Mouse (Mus musculus) forebrain, embryonic 10.5 days (tissue): Measurements from ENCODE around the gene Sars. TPM values are rescaled to one million over a fixed set of nuclear protein-coding genes. Genes with fewer than 3 reads are reported as not detected.

ENCODE experiments used
- DNase-seq: peaks from one replicate; pipeline ENCODE4 v3.0.0-alpha.2; 2017; ENCODE audit warnings: low spot score; ENCODE audit errors: extremely low spot score
- H3K27ac ChIP-seq: fragments of 300-500 bp; sonication (generic); 2 replicates; pipeline ENCODE4 v1.5.1; 2016; ENCODE audit warnings: mild to moderate bottlenecking
- H3K27me3 ChIP-seq: fragments of 300-500 bp; sonication (generic); 2 replicates; pipeline ENCODE4 v1.6.1; 2016; ENCODE audit warnings: mild to moderate bottlenecking; ENCODE audit not compliant: poor library complexity, severe bottlenecking
- H3K36me3 ChIP-seq: fragments of 300-500 bp; sonication (generic); replicated peaks from 2 replicates; pipeline ENCODE4 v1.6.1; 2016; ENCODE audit warnings: mild to moderate bottlenecking, moderate library complexity
- H3K4me1 ChIP-seq: fragments of 300-500 bp; sonication (generic); 2 replicates; pipeline ENCODE4 v1.6.1; 2016
- H3K4me3 ChIP-seq: fragments of 300-500 bp; sonication (generic); 2 replicates; pipeline ENCODE4 v1.5.1; 2016; ENCODE audit warnings: mild to moderate bottlenecking, moderate library complexity
- H3K9me3 ChIP-seq: fragments of 300-500 bp; sonication (generic); 2 replicates; pipeline ENCODE4 v1.6.1; 2016; ENCODE audit warnings: mild to moderate bottlenecking, moderate library complexity
- WGBS: fragments of 180-500 bp; shearing (Covaris S2); methylation state at CpG from one replicate; pipeline ENCODE4 v1.1.7; 2016; 5-methylcytosine and 5-hydroxymethylcytosine counted together
- polyA plus RNA-seq: library from polyadenylated mRNA; unstranded; fragments of >200 nt; fragmentation: Nextera tagmentation; extraction: Ambion mirVana; gene quantifications from 2 replicates; pipeline ENCODE4 v1.2.1, GENCODE M21; 2016

Sars gene
- 160 and 167 TPM in 2 replicates for polyA plus RNA-seq

DNA sequence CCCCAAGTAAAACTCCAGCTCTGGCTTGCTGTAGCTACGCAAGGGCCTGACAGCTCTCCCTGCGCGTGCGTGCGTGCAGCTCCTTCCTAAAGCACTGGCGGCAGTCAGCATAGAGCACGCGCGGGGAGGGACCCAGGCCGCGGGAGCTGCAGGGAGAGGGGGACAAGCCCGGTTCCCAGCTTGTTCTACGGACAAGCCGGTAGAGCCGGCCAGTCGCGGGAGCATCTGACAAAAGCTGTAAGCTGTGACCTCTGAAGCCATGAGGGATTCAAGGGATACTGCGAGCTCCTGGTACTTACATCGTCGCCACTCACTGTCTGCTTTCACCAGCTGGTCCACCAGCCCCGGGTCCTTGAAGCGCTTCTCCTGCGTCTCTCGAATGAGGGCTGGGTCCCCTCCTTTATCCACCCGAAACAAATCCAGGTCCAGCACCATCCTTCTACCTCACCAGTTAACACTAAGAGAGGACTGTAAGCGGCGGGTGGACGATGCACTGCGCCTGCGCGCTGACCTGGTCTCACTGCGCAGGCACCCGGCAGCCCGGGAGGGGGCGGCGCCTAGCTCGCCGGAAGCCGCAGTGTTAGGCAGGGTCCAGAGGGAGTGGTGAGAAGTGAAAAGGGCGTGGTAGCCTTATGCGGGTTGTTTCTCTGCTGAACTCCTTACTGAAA lies at the start of gene Sars:
Sars (minus strand) TSS at position 512 of the 668 bp plus-strand sequence.
- Histone ChIP-seq H3K4me3 (peak within 1 kb of the TSS; percentile 92), H3K9me3 (no peaks in the 10 kb centered on the region), H3K36me3 (peaks cover 29% of the 10 kb centered on the region), H3K4me1 (peaks cover 41% of the 10 kb centered on the region), H3K27me3 (no peaks in the 10 kb centered on the region), H3K27ac (peak within 1 kb of the TSS; percentile 91)
- WGBS = under 1% methylated on average over 41 of the region's 41 CpGs
- peak; percentile 92 for DNase-seq

DNA sequence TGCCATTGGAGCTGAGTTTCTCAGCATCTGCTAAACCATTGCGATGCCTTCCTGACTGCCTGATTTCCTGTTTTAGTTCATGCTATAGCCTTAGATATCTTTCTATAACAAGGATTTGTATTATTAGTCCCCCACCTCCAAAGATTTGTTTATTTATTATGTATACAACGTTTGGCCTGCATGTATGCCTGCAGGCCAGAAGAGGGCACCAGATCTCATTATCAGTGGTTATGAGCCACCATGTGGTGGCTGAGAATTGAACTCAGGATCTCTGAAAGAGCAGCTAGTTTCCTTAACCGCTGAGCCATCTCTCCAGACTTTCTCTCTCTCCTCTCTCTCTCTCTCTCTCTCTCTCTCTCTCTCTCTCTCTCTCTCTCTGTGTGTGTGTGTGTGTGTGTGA lies 45.0 kb upstream of the Sars start:
- no peaks in the 10 kb centered on the region; the same call in 1 of the 2 replicates for H3K9me3 ChIP-seq

DNA sequence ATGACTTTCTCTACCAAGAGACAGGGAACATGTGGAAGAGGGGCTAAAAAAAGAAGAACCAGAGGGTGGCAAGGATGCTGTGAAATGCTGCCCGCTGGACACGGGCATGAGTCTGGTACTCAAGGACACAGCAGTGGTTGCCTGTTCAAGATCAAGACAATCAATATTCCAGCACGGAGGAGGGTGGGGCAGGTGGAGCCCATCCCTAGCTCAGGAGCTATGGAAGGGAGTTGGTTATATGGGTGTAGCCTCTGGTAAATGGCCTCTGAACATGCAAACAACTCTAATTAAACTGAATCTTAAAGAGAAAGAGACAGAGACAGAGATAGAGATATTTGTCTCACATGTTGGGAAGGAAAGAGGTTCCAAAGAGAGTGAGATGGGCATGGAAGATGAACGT lies 39.7 kb upstream of the Sars start:
- H3K27ac ChIP-seq = no peak overlapping the region
- no peaks in the 10 kb centered on the region for H3K36me3 ChIP-seq
- DNase-seq = no peak
- no peaks in the 10 kb centered on the region for H3K27me3 ChIP-seq
- no peaks in the 10 kb centered on the region for H3K4me1 ChIP-seq
- H3K4me3 ChIP-seq = no peak overlapping the region
- no peaks in the 10 kb centered on the region; the same call in 1 of the 2 replicates for H3K9me3 ChIP-seq
- WGBS = 91% methylated on average over 4 of the region's 4 CpGs

More for the DNA sequence above, 45.0 kb upstream of the Sars start:
- Histone ChIP-seq H3K4me1 (peaks cover 14% of the 10 kb centered on the region), H3K27ac (no peak overlapping the region), H3K4me3 (no peak overlapping the region), H3K36me3 (no peaks in the 10 kb centered on the region), H3K27me3 (no peaks in the 10 kb centered on the region)
- 39% methylated on average over 3 of the region's 3 CpGs for WGBS
- no peak for DNase-seq

DNA sequence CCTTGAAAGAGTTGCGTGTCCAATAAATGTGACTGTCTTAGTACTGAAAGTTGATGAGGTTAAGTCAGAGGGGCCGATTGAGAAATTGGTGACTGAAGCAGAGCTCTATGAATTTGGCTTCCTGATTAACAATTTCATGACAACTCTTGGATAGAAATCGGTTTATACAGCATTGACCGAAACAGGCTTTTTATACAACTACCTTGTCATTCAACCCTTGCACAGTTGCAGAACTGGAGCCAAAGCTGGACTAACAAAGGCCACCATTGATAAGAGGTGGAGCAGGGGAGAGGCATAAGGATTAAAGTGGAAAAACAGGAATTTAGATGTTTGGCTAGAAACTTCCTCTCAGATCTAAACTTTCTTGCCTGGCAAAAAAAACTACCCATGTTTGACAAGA lies 33.8 kb upstream of the Sars start:
- Histone ChIP-seq H3K4me1 (no peaks in the 10 kb centered on the region), H3K9me3 (no peaks in the 10 kb centered on the region), H3K36me3 (no peaks in the 10 kb centered on the region), H3K27me3 (no peaks in the 10 kb centered on the region), H3K4me3 (no peak overlapping the region), H3K27ac (no peak overlapping the region)
- no peak for DNase-seq
- WGBS = 91% methylated on average over 4 of the region's 4 CpGs

DNA sequence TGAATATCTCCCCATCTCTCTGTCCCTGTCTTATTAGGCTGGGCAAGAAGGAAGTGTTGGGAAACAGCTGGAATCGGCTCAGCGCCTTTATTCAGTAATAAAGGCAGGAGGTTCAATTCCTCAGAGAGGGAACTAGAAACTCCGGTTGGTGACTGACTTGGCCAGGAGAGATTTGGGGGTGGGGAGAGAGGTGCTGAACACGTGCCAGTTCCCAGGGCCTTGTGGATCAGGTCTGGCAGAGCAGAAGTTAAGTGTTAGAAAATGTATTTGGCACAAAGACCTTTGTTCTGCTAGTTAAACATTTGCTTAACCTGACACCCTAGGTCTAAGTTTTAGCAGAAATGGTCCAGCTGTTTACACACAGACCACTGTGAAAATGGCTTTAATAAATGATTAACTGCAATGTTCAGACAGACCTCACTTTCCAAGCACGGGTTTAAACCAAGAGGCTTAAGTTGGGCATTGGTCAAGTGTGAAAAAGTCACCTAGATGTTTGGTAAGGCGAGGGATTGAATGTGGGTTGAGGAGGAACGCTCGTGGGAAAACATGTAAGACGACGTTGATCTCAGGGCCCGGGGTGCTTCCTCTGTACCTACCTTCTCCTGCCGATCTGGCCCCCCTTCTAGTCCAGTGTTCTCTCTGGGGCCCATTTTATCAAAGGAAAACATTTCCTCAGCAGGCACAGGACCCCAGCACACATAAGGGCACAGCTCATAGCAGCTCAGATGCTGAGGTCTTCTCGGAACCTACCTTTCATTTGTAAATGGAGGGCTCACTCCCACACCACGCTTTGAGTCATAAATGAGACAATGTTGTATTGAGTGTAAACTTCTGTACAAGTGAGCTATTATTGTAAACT lies 32.0 kb upstream of the Sars start:
- Histone ChIP-seq H3K27ac (peak overlapping the region; percentile 26; the same call in 1 of the 2 replicates), H3K27me3 (no peaks in the 10 kb centered on the region), H3K36me3 (no peaks in the 10 kb centered on the region), H3K4me1 (no peaks in the 10 kb centered on the region), H3K9me3 (no peaks in the 10 kb centered on the region), H3K4me3 (no peak overlapping the region)
- no peak for DNase-seq
- WGBS = 71% methylated on average over 14 of the region's 14 CpGs

DNA sequence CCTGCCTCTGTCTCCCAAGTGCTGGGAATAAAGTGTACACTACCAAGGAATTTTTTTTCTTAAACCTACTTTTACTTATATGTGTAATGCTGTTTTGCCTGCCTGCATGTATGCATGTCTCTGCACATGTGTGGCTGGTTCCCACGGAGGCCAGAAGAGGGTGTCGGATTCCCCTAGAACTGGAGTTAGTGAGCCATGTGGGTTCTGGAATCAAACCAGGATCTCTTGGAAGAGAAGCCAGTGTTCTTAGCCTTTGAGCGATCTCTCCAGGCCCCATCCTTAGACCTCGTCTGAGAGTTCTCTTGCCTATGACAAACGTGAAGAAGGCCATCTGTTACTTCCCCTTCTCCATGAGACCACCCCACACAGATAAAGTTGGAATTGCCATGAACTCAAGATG lies 30.5 kb upstream of the Sars start:
- DNase-seq = no peak
- Histone ChIP-seq H3K9me3 (no peaks in the 10 kb centered on the region), H3K27ac (no peak overlapping the region), H3K27me3 (no peaks in the 10 kb centered on the region), H3K4me1 (no peaks in the 10 kb centered on the region), H3K4me3 (no peak overlapping the region), H3K36me3 (no peaks in the 10 kb centered on the region)
- WGBS = 84% methylated on average over 5 of the region's 5 CpGs

DNA sequence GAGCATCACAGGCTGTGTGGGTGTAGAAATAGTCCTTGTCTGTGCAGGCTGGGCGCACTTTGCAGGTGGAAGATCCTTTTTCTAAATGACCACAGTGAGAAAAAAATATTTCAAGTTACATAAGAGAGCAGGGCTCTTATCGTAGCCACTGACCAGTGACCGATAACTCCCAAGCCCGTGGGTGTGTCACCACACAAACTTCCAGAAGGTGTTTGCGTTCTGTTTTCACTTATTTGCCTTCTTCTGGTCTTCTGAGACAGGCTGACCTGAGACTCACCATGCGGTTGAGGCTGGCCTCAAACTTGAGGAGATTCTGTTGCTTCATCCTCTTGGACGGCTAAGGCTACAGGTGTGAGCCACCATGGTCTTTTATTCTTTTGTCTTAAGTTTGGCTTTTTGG lies 30.0 kb upstream of the Sars start:
- no peaks in the 10 kb centered on the region for H3K36me3 ChIP-seq
- 91% methylated on average over 7 of the region's 7 CpGs for WGBS
- DNase-seq = no peak

DNA sequence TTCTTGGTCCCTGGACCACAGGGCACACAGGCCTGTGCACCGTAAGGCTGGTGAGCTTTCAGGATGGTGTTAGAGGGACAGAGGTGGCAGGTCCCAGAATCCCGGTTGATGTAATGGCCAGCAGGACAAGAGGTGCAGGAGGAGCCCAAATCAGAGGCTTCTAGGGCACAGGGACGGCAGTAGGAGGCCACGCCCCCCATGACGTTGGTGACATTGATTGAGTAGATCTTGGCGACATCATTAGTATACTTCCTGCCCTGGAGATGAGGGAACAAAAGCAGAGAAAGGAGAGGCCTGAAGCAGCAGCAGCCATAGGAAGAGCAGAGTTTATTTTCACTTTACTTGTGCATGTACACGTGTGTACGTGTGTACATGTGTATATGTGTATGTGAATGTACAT lies 22.8 kb upstream of the Sars start:
- Histone ChIP-seq H3K9me3 (no peaks in the 10 kb centered on the region), H3K4me1 (peaks cover 15% of the 10 kb centered on the region), H3K36me3 (no peaks in the 10 kb centered on the region), H3K4me3 (no peak overlapping the region), H3K27me3 (no peaks in the 10 kb centered on the region), H3K27ac (no peak overlapping the region)
- no peak for DNase-seq
- WGBS = 81% methylated on average over 8 of the region's 8 CpGs

More for the DNA sequence above, 30.0 kb upstream of the Sars start:
- no peaks in the 10 kb centered on the region for H3K9me3 ChIP-seq
- H3K4me3 ChIP-seq = no peak overlapping the region
- no peak overlapping the region for H3K27ac ChIP-seq
- no peaks in the 10 kb centered on the region for H3K27me3 ChIP-seq
- H3K4me1 ChIP-seq = no peaks in the 10 kb centered on the region

DNA sequence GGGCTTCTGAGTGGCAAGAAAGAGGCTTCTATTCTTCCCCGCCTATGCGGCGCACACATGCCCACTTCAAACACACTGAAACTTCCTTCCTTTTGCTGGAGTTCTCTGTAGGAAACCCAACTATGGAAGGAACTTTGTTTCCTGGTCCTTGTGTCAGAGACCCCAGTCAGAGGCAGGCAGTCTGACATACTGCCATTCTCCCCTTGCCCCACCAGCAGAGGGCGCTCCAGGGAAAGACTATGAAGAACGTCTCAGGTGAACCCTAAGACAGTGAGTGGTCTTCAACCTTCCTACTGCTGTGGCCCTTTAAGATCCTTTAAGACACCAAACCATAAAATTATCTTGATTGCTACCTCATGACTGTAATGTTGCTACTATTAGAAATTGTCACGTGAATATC lies 21.4 kb upstream of the Sars start:
- Histone ChIP-seq H3K9me3 (no peaks in the 10 kb centered on the region), H3K4me3 (no peak overlapping the region), H3K36me3 (no peaks in the 10 kb centered on the region), H3K27me3 (no peaks in the 10 kb centered on the region), H3K4me1 (peaks cover 16% of the 10 kb centered on the region), H3K27ac (no peak overlapping the region)
- WGBS = 92% methylated on average over 6 of the region's 6 CpGs
- DNase-seq = no peak

DNA sequence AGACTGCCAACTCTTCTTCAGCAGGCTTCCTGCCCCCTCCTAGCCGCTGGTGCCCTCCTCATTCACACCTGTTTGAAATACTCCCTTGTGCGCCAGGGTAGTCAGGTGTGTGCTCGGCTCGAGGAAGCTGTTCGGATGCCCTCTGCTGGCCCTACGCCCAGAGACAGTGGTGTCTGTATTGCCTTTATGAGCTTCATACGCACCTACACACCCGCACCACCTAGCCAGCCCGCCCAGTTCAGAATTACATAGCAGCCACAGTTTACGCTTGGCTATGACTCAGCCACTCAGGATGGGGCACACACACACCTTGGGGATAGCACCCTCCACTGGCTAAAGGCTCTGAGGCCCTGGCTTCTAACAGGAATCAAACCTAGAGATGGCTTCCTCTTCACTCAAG lies 13.9 kb upstream of the Sars start:
- H3K27ac ChIP-seq = no peak overlapping the region
- peaks cover 15% of the 10 kb centered on the region; the same call in 1 of the 2 replicates for H3K4me1 ChIP-seq
- H3K36me3 ChIP-seq = no peaks in the 10 kb centered on the region
- no peaks in the 10 kb centered on the region for H3K9me3 ChIP-seq
- H3K27me3 ChIP-seq = no peaks in the 10 kb centered on the region; the same call in 1 of the 2 replicates
- no peak overlapping the region for H3K4me3 ChIP-seq
- DNase-seq = peak; percentile 29
- 46% methylated on average over 10 of the region's 10 CpGs for WGBS

DNA sequence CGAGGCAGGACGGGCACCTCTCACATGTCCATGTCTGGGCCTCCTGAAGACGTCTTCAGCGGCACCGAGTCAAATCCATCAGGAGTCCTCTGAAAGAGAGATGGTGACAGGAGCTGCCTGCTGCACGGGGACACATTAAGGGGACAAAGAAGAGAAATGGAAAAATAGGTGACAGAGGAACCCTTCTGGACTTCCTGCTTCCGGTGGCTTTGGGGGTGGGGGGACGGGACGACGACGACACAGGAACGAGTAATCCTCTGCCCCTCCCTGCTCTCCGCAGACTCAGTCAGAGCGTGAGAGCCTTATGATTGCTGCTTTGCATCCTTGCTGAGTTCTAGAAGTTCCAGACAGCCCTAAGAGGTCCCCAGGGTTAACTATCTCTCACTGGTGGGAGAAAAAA lies 13.4 kb upstream of the Sars start:
- 57% methylated on average over 14 of the region's 14 CpGs for WGBS
- H3K9me3 ChIP-seq = no peaks in the 10 kb centered on the region
- H3K36me3 ChIP-seq = no peaks in the 10 kb centered on the region
- peaks cover 15% of the 10 kb centered on the region; the same call in 1 of the 2 replicates for H3K4me1 ChIP-seq
- peak overlapping the region; percentile 51; the same call in 1 of the 2 replicates for H3K27ac ChIP-seq
- H3K27me3 ChIP-seq = no peaks in the 10 kb centered on the region; the same call in 1 of the 2 replicates
- no peak for DNase-seq
- peak overlapping the region; percentile 3; the same call in 1 of the 2 replicates for H3K4me3 ChIP-seq

DNA sequence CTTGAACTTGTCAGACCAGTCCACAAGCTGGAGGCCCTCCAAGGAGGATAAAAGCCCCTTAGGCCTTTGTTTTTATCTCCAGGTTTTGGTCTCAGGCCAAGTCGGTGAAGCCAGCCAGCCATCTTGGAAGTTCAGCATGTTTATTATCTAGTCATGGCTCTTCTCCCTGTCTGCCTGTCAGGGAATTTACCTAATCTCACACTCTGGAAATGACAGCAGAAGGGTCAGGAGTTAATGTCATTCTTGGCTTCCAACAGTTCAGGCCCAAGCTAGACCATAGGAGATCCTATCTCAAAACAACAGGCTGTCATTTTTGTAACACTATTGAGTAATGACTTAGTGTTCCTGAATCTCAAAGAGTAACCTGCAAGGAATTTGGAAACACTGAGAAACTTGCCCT lies 9.2 kb upstream of the Sars start:
- WGBS = 84% methylated on average over 1 of the region's 1 CpGs
- H3K27me3 ChIP-seq = no peaks in the 10 kb centered on the region
- H3K36me3 ChIP-seq = no peaks in the 10 kb centered on the region
- DNase-seq = no peak
- H3K4me1 ChIP-seq = peaks cover 9% of the 10 kb centered on the region; the same call in 1 of the 2 replicates
- H3K27ac ChIP-seq = no peak overlapping the region
- no peak overlapping the region for H3K4me3 ChIP-seq
- no peaks in the 10 kb centered on the region for H3K9me3 ChIP-seq

DNA sequence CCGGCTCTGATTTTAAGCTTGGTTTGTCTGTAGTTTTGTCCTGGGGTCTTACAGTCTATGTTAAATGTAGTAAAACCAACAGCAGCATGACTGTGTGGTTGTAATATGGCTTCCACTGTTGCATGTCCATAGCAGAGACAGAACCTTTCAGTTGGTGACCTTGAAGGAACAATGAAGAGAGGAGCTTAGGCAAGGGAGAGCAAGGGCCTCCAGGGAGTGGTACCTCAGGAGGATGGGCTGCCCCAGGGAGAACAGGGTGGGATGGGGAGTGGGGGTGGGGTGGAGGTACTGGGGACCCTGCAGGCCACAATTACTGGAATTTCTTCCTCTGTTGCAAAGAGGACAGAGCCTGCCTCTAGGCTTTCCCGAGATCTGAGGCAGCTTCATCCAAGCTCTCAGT lies 7.0 kb upstream of the Sars start:
- H3K4me3 ChIP-seq = no peak overlapping the region
- H3K27me3 ChIP-seq = no peaks in the 10 kb centered on the region
- no peak overlapping the region for H3K27ac ChIP-seq
- no peak for DNase-seq
- H3K9me3 ChIP-seq = no peaks in the 10 kb centered on the region
- H3K4me1 ChIP-seq = no peaks in the 10 kb centered on the region
- no peaks in the 10 kb centered on the region for H3K36me3 ChIP-seq
- 85% methylated on average over 2 of the region's 2 CpGs for WGBS
